Mouse (Mus musculus) lung, adult 2 months (tissue): ENCODE measurements at regions not wholly inside any gene's neighbourhood (a gene's known extent, or its start where the extent isn't known, plus 50 kb on each side); places are given as distances from the start of the nearest gene placed in this dataset.

Experiments used
- CTCF ChIP-seq: fragments of 200-500 bp; IDR thresholded peaks from 2 replicates; pipeline ENCODE4 v1.5.1; 2011; ENCODE audit warnings: mild to moderate bottlenecking, low read length, control low read depth; ENCODE audit not compliant: insufficient read depth
- POLR2A ChIP-seq: fragments of 200-500 bp; IDR thresholded peaks from 2 replicates; pipeline ENCODE4 v1.6.1; 2011; ENCODE audit warnings: low read depth, mild to moderate bottlenecking, control low read depth, low read length, borderline replicate concordance; ENCODE audit errors: extremely low read depth

DNA sequence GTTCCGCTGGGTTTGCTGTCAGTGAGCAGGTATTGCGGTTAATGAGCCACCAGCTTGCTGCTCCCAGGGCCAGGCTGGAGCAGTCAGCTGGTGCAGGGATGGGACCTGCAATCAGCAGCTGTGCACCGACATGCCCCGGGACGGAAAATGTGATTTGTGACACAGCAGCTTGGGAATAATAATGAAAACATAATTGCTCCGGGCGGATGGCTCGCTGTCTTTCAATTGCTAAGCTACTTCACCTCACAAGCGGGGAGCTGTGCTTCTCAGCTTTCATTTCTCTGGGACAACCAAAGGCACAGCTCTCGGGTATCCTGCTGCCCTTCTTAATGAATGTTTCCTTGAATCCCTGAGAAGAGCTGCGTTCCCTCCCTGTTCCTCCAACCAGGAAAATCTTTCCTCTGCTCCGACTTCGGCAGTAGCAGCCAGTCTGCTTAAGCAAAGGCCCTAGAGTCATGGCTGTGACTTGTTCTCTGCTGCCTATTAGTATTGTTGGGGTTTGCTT lies 235.3 kb upstream of the A1bg start:
- TF ChIP-seq CTCF = no peak
- TF ChIP-seq POLR2A = no peak
